Mouse (Mus musculus): ENCODE measurements around the gene Itgae.

DNA sequence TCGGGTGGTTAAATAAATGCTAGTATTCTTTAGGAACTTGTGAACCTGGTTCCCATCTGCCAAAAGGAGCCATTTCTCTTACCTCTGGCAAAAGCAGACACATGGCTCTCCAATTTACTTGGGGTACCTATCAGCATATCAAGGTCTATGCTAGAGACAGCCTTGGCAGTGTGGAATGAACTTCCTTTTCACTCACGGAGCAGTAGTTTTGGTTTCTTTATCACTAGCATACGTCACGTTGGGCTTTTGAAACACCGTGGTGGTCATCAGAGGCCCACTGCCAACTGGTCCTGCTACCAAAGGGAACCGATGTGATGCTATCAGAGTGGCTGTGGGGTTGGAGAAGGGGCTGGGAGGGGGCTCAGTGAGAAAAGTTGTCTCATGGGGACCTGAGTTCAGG is 42.6 kb downstream of the Itgae start:
- no peak for TF ChIP-seq CTCF (IDR thresholded peaks at IDR 0.05; ENCODE audit: insufficient read depth, low read depth, low read length)
- TF ChIP-seq POLR2A (IDR thresholded peaks at IDR 0.05; ENCODE audit: insufficient read depth, low read depth, low read length), result no peak
